Mouse (Mus musculus): ENCODE data around the gene Kdelr2.
"Not testable (repeated sequence)": the region's sequence is repeated elsewhere in the genome, so short reads cannot be mapped to it uniquely, and the experiment has no call there.

Gene Kdelr2

GRCm38 (mm10) chr5:143403221-143404147 lies at the start of gene Kdelr2:
Gene Kdelr2 (plus strand): TSS chr5:143403838.
- peak; percentile 90 for DNase-seq

- no peak for DNase-seq
Observed at GRCm38 (mm10) chr5:143356017-143356416, 47.6 kb upstream of the Kdelr2 start.

GRCm38 (mm10) chr5:143356686-143357388 lies 46.8 kb upstream of the Kdelr2 start, which contains the start of gene Grid2ip:
Gene Grid2ip (plus strand): TSS chr5:143357338.
- DNase-seq, result no peak

GRCm38 (mm10) chr5:143357564-143357963 lies 46.1 kb upstream of the Kdelr2 start:
- no peak for DNase-seq

GRCm38 (mm10) chr5:143359263-143359662 lies 44.4 kb upstream of the Kdelr2 start:
- DNase-seq, result no peak

GRCm38 (mm10) chr5:143360000-143360399 lies 43.6 kb upstream of the Kdelr2 start:
- DNase-seq, result no peak

- no peak for DNase-seq
Observed at GRCm38 (mm10) chr5:143361428-143361827, 42.2 kb upstream of the Kdelr2 start.

- no peak for DNase-seq
Observed at GRCm38 (mm10) chr5:143363678-143364615, 39.7 kb upstream of the Kdelr2 start.

- no peak for DNase-seq
Observed at GRCm38 (mm10) chr5:143367931-143368330, 35.7 kb upstream of the Kdelr2 start.

GRCm38 (mm10) chr5:143369611-143370255 lies 33.9 kb upstream of the Kdelr2 start:
- DNase-seq, result no peak

- no peak for DNase-seq
Observed at GRCm38 (mm10) chr5:143370416-143371145, 33.1 kb upstream of the Kdelr2 start.

GRCm38 (mm10) chr5:143371146-143371510 lies 32.5 kb upstream of the Kdelr2 start:
- no peak for DNase-seq

- DNase-seq, result no peak
Observed at GRCm38 (mm10) chr5:143372818-143373217, 30.8 kb upstream of the Kdelr2 start.

GRCm38 (mm10) chr5:143375242-143375641 lies 28.4 kb upstream of the Kdelr2 start:
- DNase-seq, result peak; percentile 44

- no peak for DNase-seq
Observed at GRCm38 (mm10) chr5:143376156-143376555, 27.5 kb upstream of the Kdelr2 start.

- DNase-seq, result no peak
Observed at GRCm38 (mm10) chr5:143386797-143387621, 16.6 kb upstream of the Kdelr2 start.

- DNase-seq, result no peak
Observed at GRCm38 (mm10) chr5:143394184-143394583, 9.5 kb upstream of the Kdelr2 start.

GRCm38 (mm10) chr5:143394966-143395365 lies 8.7 kb upstream of the Kdelr2 start:
- not testable (repeated sequence) for DNase-seq

- no peak for DNase-seq
Observed at GRCm38 (mm10) chr5:143395649-143396048, 8.0 kb upstream of the Kdelr2 start.

- no peak for DNase-seq
Observed at GRCm38 (mm10) chr5:143400501-143400900, 3.1 kb upstream of the Kdelr2 start.

- no peak for DNase-seq
Observed at GRCm38 (mm10) chr5:143401556-143401955, 2.1 kb upstream of the Kdelr2 start.

All from cerebellum, adult 8-10 months (tissue).